Mouse (Mus musculus) lung, adult 2 months (tissue): Measurements from ENCODE around the gene Olfr376. TPM values are rescaled to one million over a fixed set of nuclear protein-coding genes. Genes with fewer than 3 reads are reported as not detected.
A peak's percentile ranks its signal among the peaks of the same experiment; 100 is the strongest.

Source experiments
- DNase-seq: peaks from one replicate; pipeline ENCODE4 v3.0.0; 2022
- H3K4me1 ChIP-seq: fragments of 200-500 bp; 2 replicates; pipeline ENCODE4 v1.6.1; 2011; ENCODE audit warnings: low read length; ENCODE audit not compliant: control insufficient read depth, insufficient read depth
- H3K4me3 ChIP-seq: fragments of 200-500 bp; replicated peaks from 2 replicates; pipeline ENCODE3; 2011; ENCODE audit warnings: low read depth, mild to moderate bottlenecking, control low read depth, low read length; ENCODE audit errors: extremely low read depth
- CTCF ChIP-seq: fragments of 200-500 bp; IDR thresholded peaks from 2 replicates; pipeline ENCODE4 v1.5.1; 2011; ENCODE audit warnings: mild to moderate bottlenecking, low read length, control low read depth; ENCODE audit not compliant: insufficient read depth
- POLR2A ChIP-seq: fragments of 200-500 bp; IDR thresholded peaks from 2 replicates; pipeline ENCODE4 v1.6.1; 2011; ENCODE audit warnings: low read depth, mild to moderate bottlenecking, control low read depth, low read length, borderline replicate concordance; ENCODE audit errors: extremely low read depth
- WGBS: fragments of 180-500 bp; shearing (Covaris S2); methylation state at CpG from one replicate; pipeline ENCODE4 v1.1.7; 2018; 5-methylcytosine and 5-hydroxymethylcytosine counted together
- polyA plus RNA-seq: library from polyadenylated mRNA; depleted of rRNA; stranded (reverse); fragments of >200 nt; gene quantifications from 2 replicates; pipeline ENCODE4 v1.2.3, GENCODE M21; 2012; rRNA removed

The Olfr376 gene
- not detected in 2 replicates for polyA plus RNA-seq

DNA sequence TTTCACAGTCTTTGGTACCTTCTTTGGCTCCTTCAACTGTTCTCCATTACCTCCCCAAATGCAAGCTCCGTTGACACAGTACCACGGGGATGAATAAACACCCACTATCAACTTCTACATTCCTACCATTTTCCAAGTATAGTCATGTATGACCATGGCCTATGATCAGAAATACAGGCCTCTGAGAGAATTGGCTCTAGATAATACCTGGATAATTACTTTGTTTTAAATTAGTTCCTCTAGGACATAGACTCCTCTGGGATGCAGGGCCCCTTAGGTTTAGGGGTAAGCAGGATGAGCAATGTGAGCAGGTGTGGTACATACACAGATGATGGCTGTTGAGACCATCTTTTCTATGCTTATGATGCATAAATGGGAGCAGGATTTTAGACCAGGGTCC is at the start of gene Olfr376:
Olfr376 (plus strand) TSS at position 301 of the 400 bp plus-strand sequence.
- TF ChIP-seq CTCF, result no peak
- no peak for TF ChIP-seq POLR2A
- no peaks in the 10 kb centered on the region for H3K4me1 ChIP-seq
- no peak within 1 kb of the TSS for H3K4me3 ChIP-seq
- DNase-seq, result no peak
- 73% methylated on average over 2 of the region's 2 CpGs for WGBS

DNA sequence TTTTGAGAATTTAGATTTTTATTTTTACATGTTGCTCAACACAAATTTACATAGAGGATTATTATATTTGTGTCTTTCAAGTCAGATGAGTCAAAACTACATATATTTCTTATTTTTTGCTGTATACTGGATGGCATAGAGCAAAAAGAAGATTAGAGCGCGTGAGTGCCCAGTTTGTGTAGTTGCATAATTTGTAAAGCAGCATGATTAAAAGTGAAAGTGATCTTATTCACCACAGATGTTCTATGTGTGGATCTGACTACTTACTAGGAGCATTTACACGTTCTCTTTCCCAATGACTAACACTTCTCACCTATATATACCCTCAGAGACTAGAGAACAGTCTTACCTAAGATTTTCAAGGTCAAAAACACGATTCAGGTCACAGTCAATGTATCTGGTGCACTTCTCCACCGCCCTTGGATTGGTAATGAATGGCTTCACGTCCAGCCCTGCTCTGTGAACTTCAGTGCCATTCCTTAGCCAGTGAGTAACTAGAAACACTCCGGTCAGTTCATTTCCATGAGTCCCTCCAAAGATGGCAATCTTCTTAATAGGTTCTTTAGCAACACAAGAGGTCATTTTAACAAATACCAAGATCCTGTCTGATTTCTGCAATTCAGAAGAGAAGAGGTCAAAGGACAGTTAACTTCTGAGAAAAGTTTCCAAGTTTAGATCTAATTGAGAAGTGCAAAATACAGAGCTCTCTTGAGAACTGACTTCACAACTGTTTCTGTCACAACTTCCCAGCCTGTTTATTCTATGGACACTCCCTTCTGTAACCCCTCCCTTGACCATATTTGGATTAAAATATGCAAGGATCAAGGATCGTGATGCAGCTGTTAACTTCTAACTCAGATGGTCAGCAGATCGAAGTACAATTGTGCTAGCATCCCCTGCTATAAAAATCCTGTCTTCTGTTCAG is 46.9 kb upstream of the Olfr376 start:
- no peak for DNase-seq
- TF ChIP-seq CTCF (no peak), POLR2A (no peak)
- 47% methylated on average over 9 of the region's 9 CpGs for WGBS
- Histone ChIP-seq H3K4me3 (peak overlapping the region; percentile 63), H3K4me1 (no peaks in the 10 kb centered on the region)

DNA sequence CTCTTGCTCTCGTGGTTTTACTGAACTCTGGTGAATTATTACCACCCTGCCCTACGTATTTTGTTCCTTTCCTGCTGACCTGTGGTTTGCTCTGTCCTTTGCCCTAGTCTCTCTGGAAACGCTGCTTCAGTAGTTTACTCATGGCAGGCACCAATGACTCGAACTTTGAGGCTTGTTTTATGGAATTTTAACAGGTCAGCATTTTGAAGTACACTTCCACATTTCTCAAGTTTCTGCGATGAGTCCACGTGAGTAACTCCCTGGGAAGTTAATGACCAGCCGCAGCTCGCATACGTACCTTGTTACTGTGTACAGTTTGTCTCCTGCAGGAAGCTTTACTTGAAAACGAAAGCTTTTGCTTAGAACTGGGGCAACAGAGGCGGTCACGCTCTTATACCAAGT is 44.6 kb upstream of the Olfr376 start:
- Histone ChIP-seq H3K4me1 (no peaks in the 10 kb centered on the region), H3K4me3 (peak overlapping the region; percentile 32)
- TF ChIP-seq CTCF, result no peak
- TF ChIP-seq POLR2A, result no peak
- DNase-seq, result peak; percentile 7
- WGBS, result 20% methylated on average over 12 of the region's 12 CpGs

DNA sequence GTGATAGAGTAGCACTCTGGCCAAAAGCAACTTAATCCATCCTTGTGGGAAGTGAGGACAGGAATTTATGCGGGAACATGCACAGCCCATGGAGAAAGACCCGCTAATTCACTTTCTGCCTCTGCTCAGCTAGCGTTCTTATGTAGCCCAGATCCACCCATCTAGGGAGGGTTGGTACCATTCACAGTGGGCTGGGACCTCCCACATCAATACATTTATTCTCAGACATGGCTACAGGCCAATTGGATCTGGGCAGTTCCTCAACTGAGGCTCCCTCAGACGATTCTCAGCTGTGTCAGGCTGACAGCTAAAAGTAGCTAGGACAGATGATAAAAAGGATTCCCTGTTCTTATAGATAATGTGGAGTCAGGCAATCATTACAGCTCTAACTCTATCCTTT is 43.7 kb upstream of the Olfr376 start:
- Histone ChIP-seq H3K4me3 (no peak overlapping the region), H3K4me1 (no peaks in the 10 kb centered on the region)
- 47% methylated on average over 4 of the region's 4 CpGs for WGBS
- TF ChIP-seq CTCF, result no peak
- no peak for TF ChIP-seq POLR2A
- DNase-seq, result no peak

GRCm38 (mm10) chr11:73329442-73329841 is 41.6 kb upstream of the Olfr376 start, which contains the start of the genes Aspa, Gm49340 and Spata22:
TSS of gene Aspa (minus strand) at chr11:73329596.
TSS of gene Gm49340 (plus strand) at chr11:73329741.
TSS of gene Spata22 (plus strand) at chr11:73329741.
- no peak for DNase-seq
- no peak for TF ChIP-seq CTCF
- no peak for TF ChIP-seq POLR2A
- Histone ChIP-seq H3K4me3 (no peak within 1 kb of the TSS), H3K4me1 (no peaks in the 10 kb centered on the region)
- WGBS, result 80% methylated on average over 27 of the region's 27 CpGs

DNA sequence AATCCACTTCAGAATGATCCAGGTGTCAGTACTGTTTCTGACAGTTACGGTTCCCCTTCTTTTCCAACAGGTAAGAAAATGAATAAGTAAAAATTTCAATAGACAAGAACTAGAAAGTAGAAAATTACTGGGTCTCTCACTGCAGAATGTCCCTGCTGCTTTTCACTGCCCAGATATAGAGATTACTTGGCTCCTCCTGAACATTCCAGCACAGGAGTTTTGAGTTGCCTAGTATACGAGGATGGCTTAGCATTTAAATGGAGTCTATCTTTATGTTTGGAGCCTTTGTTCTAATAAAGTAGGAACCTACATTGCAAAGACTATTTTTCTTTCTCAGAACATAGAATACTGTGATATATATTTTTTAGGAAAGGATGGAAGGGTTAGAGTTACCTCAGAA is 37.7 kb upstream of the Olfr376 start:
- no peaks in the 10 kb centered on the region for H3K4me1 ChIP-seq
- no peak for DNase-seq
- 81% methylated on average over 2 of the region's 2 CpGs for WGBS
- H3K4me3 ChIP-seq, result no peak overlapping the region
- TF ChIP-seq POLR2A (no peak), CTCF (no peak)

DNA sequence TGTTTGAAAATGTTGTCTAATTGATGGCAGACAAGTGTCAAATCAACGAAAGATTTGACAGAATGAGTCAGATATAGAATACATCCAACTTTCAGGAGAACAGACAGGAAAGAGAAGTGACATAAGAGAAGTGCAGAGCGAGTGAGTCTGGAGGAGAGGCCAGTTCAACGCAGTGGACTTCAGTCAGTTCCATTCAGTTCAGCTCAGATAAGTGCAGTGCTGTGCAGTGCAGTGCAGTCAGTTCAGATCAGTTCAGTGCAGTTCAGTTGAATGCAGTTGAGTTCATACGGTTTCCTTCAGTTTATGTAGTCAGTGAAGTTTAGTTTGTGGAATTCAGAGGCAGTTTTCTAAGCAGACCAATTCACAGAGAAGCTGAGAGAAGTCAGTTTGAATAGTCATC is 34.1 kb upstream of the Olfr376 start:
- TF ChIP-seq POLR2A, result no peak
- no peak for TF ChIP-seq CTCF
- no peak for DNase-seq
- WGBS, result 70% methylated on average over 4 of the region's 4 CpGs
- H3K4me3 ChIP-seq, result no peak overlapping the region
- H3K4me1 ChIP-seq, result no peaks in the 10 kb centered on the region

GRCm38 (mm10) chr11:73350483-73350882 is 20.6 kb upstream of the Olfr376 start, which contains the start of gene Olfr20:
TSS of gene Olfr20 (plus strand) at chr11:73350783.
- WGBS, result 43% methylated on average over 3 of the region's 3 CpGs
- DNase-seq, result no peak
- no peak for TF ChIP-seq POLR2A
- no peak for TF ChIP-seq CTCF
- Histone ChIP-seq H3K4me3 (no peak within 1 kb of the TSS), H3K4me1 (no peaks in the 10 kb centered on the region)

DNA sequence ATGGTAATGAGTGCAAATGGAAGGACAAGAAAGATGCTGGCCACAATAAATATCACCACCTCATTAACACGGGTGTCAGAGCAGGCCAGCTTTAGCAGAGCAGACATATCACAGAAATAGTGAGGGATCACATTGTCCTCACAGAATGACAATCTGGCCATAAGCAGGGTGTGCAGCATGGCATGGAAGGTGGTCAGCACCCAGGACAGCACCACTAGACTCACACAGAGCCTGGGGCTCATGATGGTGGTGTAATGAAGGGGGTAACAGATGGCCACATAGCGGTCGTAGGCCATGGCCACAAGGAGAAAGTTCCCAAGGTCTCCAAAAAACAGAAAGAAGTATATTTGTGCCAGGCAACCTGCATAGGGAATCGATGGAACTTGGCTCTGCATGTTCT is 24.3 kb downstream of the Olfr376 start:
- no peak for TF ChIP-seq CTCF
- no peak for TF ChIP-seq POLR2A
- no peak overlapping the region for H3K4me3 ChIP-seq
- no peaks in the 10 kb centered on the region for H3K4me1 ChIP-seq
- no peak for DNase-seq
- 60% methylated on average over 4 of the region's 4 CpGs for WGBS

DNA sequence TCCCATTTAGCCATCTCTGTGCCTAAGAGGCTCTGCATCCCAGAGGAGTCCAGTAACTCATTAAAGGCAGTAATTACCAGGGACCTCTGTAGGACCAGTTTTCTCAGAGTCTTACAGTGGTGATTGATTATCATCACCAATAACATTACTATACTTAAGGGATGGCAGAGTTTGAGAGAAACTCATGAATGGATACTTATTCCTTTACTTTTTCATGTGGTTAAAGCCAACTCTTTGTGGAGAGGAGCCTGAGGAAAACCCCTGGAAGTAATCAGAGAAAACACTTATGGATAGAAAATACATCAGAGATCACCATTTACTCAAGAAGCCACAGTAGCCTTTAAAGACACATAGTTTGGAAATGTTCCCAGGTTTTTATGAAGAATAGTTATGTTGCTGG is 28.5 kb downstream of the Olfr376 start, which contains the start of gene Olfr1:
Olfr1 (minus strand) TSS at position 101 of the 400 bp plus-strand sequence.
- no peak for DNase-seq

More for the DNA sequence above, 28.5 kb downstream of the Olfr376 start, which contains the start of gene Olfr1:
- Histone ChIP-seq H3K4me3 (no peak within 1 kb of the TSS), H3K4me1 (no peaks in the 10 kb centered on the region)
- TF ChIP-seq POLR2A, result no peak
- TF ChIP-seq CTCF, result no peak

Other genes with a start within 250 kb of the Olfr376 start
- 0.41 and 0.70 TPM in 2 replicates for gene Haspin, start 233.0 kb upstream of the Olfr376 start, polyA plus RNA-seq
- 3.2 and 5.5 TPM in 2 replicates for gene P2rx5, start 210.8 kb upstream of the Olfr376 start, polyA plus RNA-seq
- 47.9 and 55.4 TPM in 2 replicates for gene Emc6, start 194.2 kb upstream of the Olfr376 start, polyA plus RNA-seq
- gene Tax1bp3, start 194.2 kb upstream of the Olfr376 start, polyA plus RNA-seq, result 109 and 123 TPM in 2 replicates
- 14.2 and 17.2 TPM in 2 replicates for gene Ctns, start 172.2 kb upstream of the Olfr376 start, polyA plus RNA-seq
- gene Shpk, start 171.8 kb upstream of the Olfr376 start, polyA plus RNA-seq, result 3.7 and 4.4 TPM in 2 replicates
- 0.09 and 0.55 TPM in 2 replicates for gene Trpv1, start 137.0 kb upstream of the Olfr376 start, polyA plus RNA-seq
- 0.14 and 0.49 TPM in 2 replicates for gene Trpv3, start 103.9 kb upstream of the Olfr376 start, polyA plus RNA-seq
- gene Aspa, start 41.6 kb upstream of the Olfr376 start, polyA plus RNA-seq, result 1.5 and 2.2 TPM in 2 replicates
- gene Gm49340, start 41.5 kb upstream of the Olfr376 start, polyA plus RNA-seq, result 0.05 TPM in 1 of 2 replicates, not detected in the other
- not detected in 2 replicates for gene Spata22, start 41.5 kb upstream of the Olfr376 start, polyA plus RNA-seq
- not detected in 2 replicates for gene Olfr20, start 20.5 kb upstream of the Olfr376 start, polyA plus RNA-seq
- not detected in 2 replicates for gene Olfr1, start 28.4 kb downstream of the Olfr376 start, polyA plus RNA-seq
- gene Olfr378, start 57.2 kb downstream of the Olfr376 start, polyA plus RNA-seq, result not detected in 2 replicates
- not detected in 2 replicates for gene Olfr380, start 86.3 kb downstream of the Olfr376 start, polyA plus RNA-seq
- gene Olfr381, start 120.4 kb downstream of the Olfr376 start, polyA plus RNA-seq, result not detected in 2 replicates
- not detected in 2 replicates for gene Olfr382, start 146.0 kb downstream of the Olfr376 start, polyA plus RNA-seq
- not detected in 2 replicates for gene Olfr385, start 221.8 kb downstream of the Olfr376 start, polyA plus RNA-seq
- gene Olfr384, start 227.3 kb downstream of the Olfr376 start, polyA plus RNA-seq, result not detected in 2 replicates